Mouse (Mus musculus) lung, adult 18-20 months (tissue): ENCODE measurements around the gene Foxo4.

Source experiments
- DNase-seq, 2 experiments: peaks; one replicate each; pipeline ENCODE4 v3.0.0; 2022; ENCODE audit warnings: mixed read lengths in 2 of 2

Foxo4 gene

DNA sequence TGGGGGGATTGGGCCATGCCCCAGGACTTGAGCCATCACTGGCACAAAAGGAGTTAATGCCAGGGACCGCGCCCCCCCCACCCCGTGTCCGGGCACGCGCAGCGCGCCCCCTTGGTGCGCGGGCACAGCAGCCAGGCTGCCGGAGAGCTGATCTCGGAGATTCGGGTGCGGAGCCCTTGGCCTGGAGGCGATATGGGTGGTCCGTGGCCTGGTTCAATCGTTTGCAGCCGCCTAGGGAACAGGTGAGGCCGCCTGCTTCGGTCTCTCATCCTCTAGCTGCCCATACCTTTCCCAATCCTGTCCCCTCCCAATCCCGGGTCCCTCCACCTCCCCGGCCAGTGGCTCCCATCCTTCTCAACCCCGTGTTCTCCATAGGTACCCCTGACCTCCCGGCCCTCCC is 44.7 kb downstream of the Foxo4 start, which contains the start of gene Nlgn3:
Gene Nlgn3, plus strand, starts transcription at position 114 of the 400 bp plus-strand sequence.
- DNase-seq: no peak

DNA sequence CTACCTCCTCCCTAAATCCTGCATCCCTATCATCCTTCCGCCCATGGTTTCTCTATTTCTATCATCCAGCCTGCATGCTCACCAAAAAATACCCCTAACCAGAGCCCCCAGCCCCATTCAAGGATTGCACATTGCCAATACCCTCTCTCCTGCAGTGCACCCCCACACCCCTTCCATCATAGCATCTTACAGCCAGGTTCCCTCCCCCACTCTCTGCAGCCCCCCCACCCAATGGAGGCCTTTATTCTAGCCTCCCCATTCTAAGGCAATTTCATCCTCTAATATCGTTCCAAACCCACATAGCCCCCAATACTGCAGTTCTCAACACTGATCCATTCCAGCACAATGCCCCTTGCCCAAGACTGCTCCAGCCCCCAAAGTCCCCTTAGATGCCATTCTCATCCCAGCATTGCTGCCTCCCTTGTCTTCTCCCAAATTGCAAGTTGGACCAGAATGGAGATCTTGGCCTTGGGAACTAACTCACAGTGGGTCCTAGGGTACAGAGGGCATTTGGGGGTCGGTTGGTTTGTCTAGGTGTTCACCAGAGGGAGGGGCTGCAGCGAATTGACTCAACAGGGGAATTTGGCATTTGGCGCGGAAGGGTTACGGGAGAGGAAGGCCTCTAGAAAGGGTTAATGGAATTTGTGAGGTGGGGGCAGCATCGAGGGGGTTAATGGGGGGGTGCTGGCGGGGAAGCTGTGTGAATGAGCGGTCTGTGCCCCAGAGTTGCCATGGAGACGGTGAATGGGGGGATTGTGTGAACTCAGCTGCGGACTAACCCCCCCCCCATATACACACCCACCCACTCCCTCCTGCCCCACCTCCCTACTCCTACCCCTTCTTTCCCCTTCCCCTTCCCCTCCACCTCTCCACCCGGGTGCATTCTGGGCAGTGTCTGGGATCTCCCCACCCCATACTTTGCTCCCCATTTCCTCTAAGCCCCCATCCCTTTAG is 45.4 kb downstream of the Foxo4 start:
- no peak for DNase-seq

DNA sequence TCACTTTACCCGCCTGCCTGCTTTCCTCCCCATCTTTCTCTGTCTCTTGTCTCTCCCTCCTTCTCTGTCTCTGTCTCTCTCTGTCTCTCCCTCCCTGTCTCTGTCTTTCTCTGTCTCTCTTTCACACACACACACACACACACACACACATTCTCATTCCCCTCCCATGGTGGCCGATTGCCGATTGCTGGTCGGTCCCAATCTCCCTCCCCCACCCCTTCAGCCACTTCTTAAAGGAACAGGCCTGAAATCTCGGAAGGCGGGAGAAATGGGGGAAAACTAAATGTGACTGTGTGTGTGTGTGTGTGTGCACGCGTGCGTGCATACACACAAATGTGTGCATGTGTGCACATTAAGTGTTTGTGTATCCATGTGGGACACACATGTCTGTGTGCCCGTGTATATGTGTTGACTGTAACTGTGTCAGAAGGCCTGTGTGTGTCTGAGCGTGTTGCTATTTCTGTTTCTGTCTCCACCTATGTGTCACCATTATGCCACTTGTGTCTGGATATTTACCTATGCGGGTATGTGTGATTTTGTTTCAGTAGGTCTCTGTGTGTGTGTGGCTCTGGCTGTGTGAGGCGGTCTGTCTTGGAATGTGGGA is 46.2 kb downstream of the Foxo4 start:
- no peak for DNase-seq

DNA sequence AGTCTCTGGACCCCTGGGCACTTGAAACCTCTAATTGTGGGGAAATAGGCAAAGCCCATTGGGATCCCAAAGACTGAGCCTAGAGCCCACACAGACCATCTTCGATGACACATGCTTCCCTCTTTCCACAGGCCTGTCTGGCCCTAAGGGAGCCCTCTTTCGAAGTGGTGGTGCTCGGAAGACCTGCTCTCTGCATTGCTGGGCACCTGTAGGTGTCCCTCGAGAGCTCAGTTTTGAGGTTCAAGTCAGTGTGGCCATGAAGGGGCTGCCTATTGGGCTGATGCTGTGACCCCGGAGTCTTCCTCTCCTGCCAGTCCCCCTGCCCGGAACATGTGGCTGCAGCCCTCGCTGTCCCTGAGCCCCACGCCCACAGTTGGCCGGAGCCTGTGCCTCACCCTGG is 47.3 kb downstream of the Foxo4 start:
- no peak for DNase-seq

DNA sequence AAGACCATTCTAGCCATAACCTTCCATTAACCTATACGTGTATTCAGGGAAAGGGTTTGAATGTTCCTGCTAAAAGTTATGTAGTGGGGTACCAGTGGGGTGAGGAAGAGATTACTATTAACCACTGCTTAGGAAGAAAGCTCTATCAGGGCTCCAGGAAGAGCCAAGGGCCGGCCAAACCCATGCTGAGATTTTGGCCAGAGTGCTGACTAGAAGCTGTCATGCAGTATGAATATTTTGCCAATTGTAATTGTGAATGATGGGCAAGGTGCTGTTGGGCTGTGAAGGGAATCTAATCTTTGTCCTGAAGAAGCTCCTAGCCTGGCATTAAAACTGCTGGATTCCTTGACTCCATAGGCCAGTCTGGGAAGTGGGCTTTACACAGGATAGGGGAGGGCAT is 50.3 kb downstream of the Foxo4 start:
- DNase-seq: no peak

DNA sequence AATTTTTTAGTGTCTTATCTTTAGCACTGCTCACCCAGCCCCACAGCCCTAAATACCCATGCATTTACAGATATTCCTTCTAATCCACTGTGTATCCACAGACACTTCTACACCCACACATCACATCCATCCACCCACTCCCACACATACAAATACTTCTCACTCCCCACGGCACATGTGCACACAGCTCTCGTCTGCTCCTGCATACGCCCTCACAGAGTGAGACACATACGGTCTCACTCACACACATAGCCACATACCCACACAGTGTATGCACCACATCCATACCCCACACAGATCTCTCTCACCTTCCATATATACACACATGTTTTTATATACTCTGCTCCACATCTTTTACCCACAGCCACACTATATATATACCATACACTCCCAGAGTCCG is 55.0 kb downstream of the Foxo4 start:
- no peak for DNase-seq
